Mouse (Mus musculus) left cerebral cortex, adult 9 months (tissue): ENCODE results near the gene Tmem206.

ENCODE experiments used
- DNase-seq, 2 experiments: peaks; one replicate each; pipeline ENCODE4 v3.0.0; 2022; ENCODE audit warnings: low spot score in 2 of 2

Gene Tmem206

DNA sequence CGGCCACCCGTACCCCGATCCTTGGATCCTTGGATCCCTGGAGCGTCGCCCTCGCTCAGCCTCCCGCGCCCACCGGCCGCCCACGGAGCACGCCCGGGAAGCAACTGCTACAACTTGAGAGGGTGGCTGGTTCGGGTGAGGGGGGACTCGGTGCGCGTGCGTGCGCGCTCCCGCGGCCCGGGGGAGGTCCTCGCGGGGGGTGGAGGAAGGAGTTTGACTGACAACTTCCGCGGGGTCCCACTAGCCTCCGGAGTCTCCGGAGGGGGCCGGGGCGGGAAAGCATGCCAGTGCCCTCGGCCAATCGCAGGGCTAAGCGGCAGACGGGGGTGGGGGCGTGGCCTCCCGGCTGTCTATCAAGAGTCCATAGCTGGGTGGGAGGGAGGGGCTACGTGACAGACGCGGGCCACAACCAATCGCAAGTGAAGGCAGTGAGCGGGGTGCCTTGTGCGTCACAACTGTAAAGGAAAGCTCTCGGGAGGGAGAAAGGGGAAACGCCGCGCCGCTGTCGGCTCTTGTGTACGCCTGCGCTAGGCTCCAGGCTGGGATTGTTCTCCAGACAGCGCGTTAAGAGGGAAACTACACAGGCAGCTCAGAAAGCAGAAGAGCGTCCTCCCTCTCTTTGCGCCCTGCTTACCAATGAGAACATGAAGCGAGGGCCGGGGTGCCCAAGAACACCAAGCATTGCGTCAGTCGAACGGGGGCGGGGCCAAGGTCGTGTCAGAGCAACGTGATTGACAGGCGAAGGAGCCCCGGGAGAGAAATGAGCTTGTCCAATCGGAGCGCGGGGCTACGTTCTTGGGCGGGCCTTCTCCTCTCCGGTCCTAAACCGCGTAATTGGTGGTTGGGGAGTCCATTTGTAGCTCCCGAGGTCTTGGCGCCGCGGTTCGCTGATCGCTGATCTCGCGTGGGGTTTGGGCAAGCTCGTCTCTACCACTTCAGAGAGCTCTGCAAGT is 71.5 kb downstream of the Tmem206 start:
- DNase-seq = peak; percentile 97 to 99
